Mouse (Mus musculus): ENCODE results near the gene Zdhhc20. TPM values are rescaled to one million over a fixed set of nuclear protein-coding genes. Genes with fewer than 3 reads are reported as not detected.
"Not testable (repeated sequence)": the region's sequence is repeated elsewhere in the genome, so short reads cannot be mapped to it uniquely, and the experiment has no call there.

Gene Zdhhc20
- polyA plus RNA-seq, 1 experiment, result 5.1 TPM

- DNase-seq (ENCODE audit: low read depth in 1 of 2, low spot score in 2 of 2), result no peak
- TF ChIP-seq POLR2A (IDR thresholded peaks at IDR 0.05; ENCODE audit: low read depth, low read length) (no peak), CTCF (IDR thresholded peaks at IDR 0.05; ENCODE audit: extremely low read depth, insufficient read depth, insufficient read length, insufficient replicate concordance) (no peak)
- WGBS, result 90% methylated on average over 2 of the region's 2 CpGs
- H3K4me3 ChIP-seq (ENCODE audit: extremely low read depth, insufficient read depth, insufficient read length), result no peak overlapping the region
- H3K4me1 ChIP-seq (ENCODE audit: control insufficient read depth, insufficient read depth, insufficient read length), result no peaks in the 10 kb centered on the region
- H3K36me3 ChIP-seq (ENCODE audit: control insufficient read depth, insufficient read depth, low read length), result peaks cover 4% of the 10 kb centered on the region
- no peaks in the 10 kb centered on the region for H3K27me3 ChIP-seq (ENCODE audit: control insufficient read depth, insufficient read depth, low read length)
- H3K27ac ChIP-seq (ENCODE audit: insufficient read depth, low read length), result no peak overlapping the region
Measured at GRCm38 (mm10) chr14:57858601-57859000, 31.5 kb downstream of the Zdhhc20 start.

GRCm38 (mm10) chr14:57856037-57856436 is 34.0 kb downstream of the Zdhhc20 start:
- DNase-seq (ENCODE audit: low read depth in 1 of 2, low spot score in 2 of 2); H3K36me3 ChIP-seq (ENCODE audit: control insufficient read depth, insufficient read depth, low read length); H3K4me3 ChIP-seq (ENCODE audit: extremely low read depth, insufficient read depth, insufficient read length); H3K4me1 ChIP-seq (ENCODE audit: control insufficient read depth, insufficient read depth, insufficient read length); H3K27me3 ChIP-seq (ENCODE audit: control insufficient read depth, insufficient read depth, low read length); H3K27ac ChIP-seq (ENCODE audit: insufficient read depth, low read length): not testable (repeated sequence)

- Histone ChIP-seq H3K4me3 (ENCODE audit: extremely low read depth, insufficient read depth, insufficient read length) (no peak overlapping the region), H3K27me3 (ENCODE audit: control insufficient read depth, insufficient read depth, low read length) (no peaks in the 10 kb centered on the region), H3K36me3 (ENCODE audit: control insufficient read depth, insufficient read depth, low read length) (peaks cover 14% of the 10 kb centered on the region), H3K27ac (ENCODE audit: insufficient read depth, low read length) (no peak overlapping the region), H3K4me1 (ENCODE audit: control insufficient read depth, insufficient read depth, insufficient read length) (no peaks in the 10 kb centered on the region)
- DNase-seq (ENCODE audit: low read depth in 1 of 2, low spot score in 2 of 2), result no peak
- 97% methylated on average over 2 of the region's 2 CpGs for whole genome bisulfite sequencing
- TF ChIP-seq POLR2A (IDR thresholded peaks at IDR 0.05; ENCODE audit: low read depth, low read length), result no peak
- no peak for TF ChIP-seq CTCF (IDR thresholded peaks at IDR 0.05; ENCODE audit: extremely low read depth, insufficient read depth, insufficient read length, insufficient replicate concordance)
Measured at GRCm38 (mm10) chr14:57852961-57853360, 37.1 kb downstream of the Zdhhc20 start.

GRCm38 (mm10) chr14:57850330-57850729 is 39.7 kb downstream of the Zdhhc20 start:
- WGBS, result 82% methylated on average over 3 of the region's 3 CpGs
- Histone ChIP-seq H3K4me3 (ENCODE audit: extremely low read depth, insufficient read depth, insufficient read length) (no peak overlapping the region), H3K36me3 (ENCODE audit: control insufficient read depth, insufficient read depth, low read length) (peaks cover 13% of the 10 kb centered on the region), H3K27ac (ENCODE audit: insufficient read depth, low read length) (no peak overlapping the region), H3K27me3 (ENCODE audit: control insufficient read depth, insufficient read depth, low read length) (no peaks in the 10 kb centered on the region), H3K4me1 (ENCODE audit: control insufficient read depth, insufficient read depth, insufficient read length) (no peaks in the 10 kb centered on the region)
- no peak for DNase-seq (ENCODE audit: low read depth in 1 of 2, low spot score in 2 of 2)
- no peak for TF ChIP-seq CTCF (IDR thresholded peaks at IDR 0.05; ENCODE audit: extremely low read depth, insufficient read depth, insufficient read length, insufficient replicate concordance)
- no peak for TF ChIP-seq POLR2A (IDR thresholded peaks at IDR 0.05; ENCODE audit: low read depth, low read length)

GRCm38 (mm10) chr14:57848646-57849045 is 41.4 kb downstream of the Zdhhc20 start:
- Histone ChIP-seq H3K36me3 (ENCODE audit: control insufficient read depth, insufficient read depth, low read length) (peaks cover 19% of the 10 kb centered on the region), H3K4me1 (ENCODE audit: control insufficient read depth, insufficient read depth, insufficient read length) (no peaks in the 10 kb centered on the region), H3K27ac (ENCODE audit: insufficient read depth, low read length) (no peak overlapping the region), H3K4me3 (ENCODE audit: extremely low read depth, insufficient read depth, insufficient read length) (no peak overlapping the region), H3K27me3 (ENCODE audit: control insufficient read depth, insufficient read depth, low read length) (no peaks in the 10 kb centered on the region)
- no peak for DNase-seq (ENCODE audit: low read depth in 1 of 2, low spot score in 2 of 2)
- WGBS, result 96% methylated on average over 2 of the region's 2 CpGs
- TF ChIP-seq CTCF (IDR thresholded peaks at IDR 0.05; ENCODE audit: extremely low read depth, insufficient read depth, insufficient read length, insufficient replicate concordance) (no peak), POLR2A (IDR thresholded peaks at IDR 0.05; ENCODE audit: low read depth, low read length) (no peak)

GRCm38 (mm10) chr14:57848061-57848460 is 42.0 kb downstream of the Zdhhc20 start:
- not testable (repeated sequence) for H3K27me3 ChIP-seq (ENCODE audit: control insufficient read depth, insufficient read depth, low read length); H3K27ac ChIP-seq (ENCODE audit: insufficient read depth, low read length); DNase-seq (ENCODE audit: low read depth in 1 of 2, low spot score in 2 of 2); H3K4me3 ChIP-seq (ENCODE audit: extremely low read depth, insufficient read depth, insufficient read length); H3K4me1 ChIP-seq (ENCODE audit: control insufficient read depth, insufficient read depth, insufficient read length)
- peaks cover 16% of the 10 kb centered on the region for H3K36me3 ChIP-seq (ENCODE audit: control insufficient read depth, insufficient read depth, low read length)
- 91% methylated on average over 5 of the region's 5 CpGs for WGBS

GRCm38 (mm10) chr14:57844535-57844934 is 45.5 kb downstream of the Zdhhc20 start:
- no peak for TF ChIP-seq POLR2A (IDR thresholded peaks at IDR 0.05; ENCODE audit: low read depth, low read length)
- TF ChIP-seq CTCF (IDR thresholded peaks at IDR 0.05; ENCODE audit: extremely low read depth, insufficient read depth, insufficient read length, insufficient replicate concordance), result no peak
- WGBS, result 85% methylated on average over 3 of the region's 3 CpGs
- peaks cover 20% of the 10 kb centered on the region for H3K36me3 ChIP-seq (ENCODE audit: control insufficient read depth, insufficient read depth, low read length)
- no peak for DNase-seq (ENCODE audit: low read depth in 1 of 2, low spot score in 2 of 2)
- no peak overlapping the region for H3K4me3 ChIP-seq (ENCODE audit: extremely low read depth, insufficient read depth, insufficient read length)
- H3K27me3 ChIP-seq (ENCODE audit: control insufficient read depth, insufficient read depth, low read length), result no peaks in the 10 kb centered on the region
- no peak overlapping the region for H3K27ac ChIP-seq (ENCODE audit: insufficient read depth, low read length)
- no peaks in the 10 kb centered on the region for H3K4me1 ChIP-seq (ENCODE audit: control insufficient read depth, insufficient read depth, insufficient read length)
